Mouse (Mus musculus) limb, embryonic 14.5 days (tissue): ENCODE measurements around the gene Lmod2. TPM values are rescaled to one million over a fixed set of nuclear protein-coding genes. Genes with fewer than 3 reads are reported as not detected.
A peak's percentile ranks its signal among the peaks of the same experiment; 100 is the strongest.

Source experiments
- ATAC-seq: fragments of 200-750 bp; cut with Nextera tagmentation; 2 replicates; pipeline ENCODE4 v1.8.0; 2017; ENCODE audit warnings: low read depth, moderate number of reproducible peaks, moderate TSS enrichment; ENCODE audit not compliant: low FRiP score
- DNase-seq: peaks from one replicate; pipeline ENCODE4 v3.0.0-alpha.2; 2015; ENCODE audit warnings: low spot score
- H3K27ac ChIP-seq: fragments of 300-500 bp; sonication (generic); replicated peaks from 2 replicates; pipeline ENCODE4 v1.5.1; 2014; ENCODE audit warnings: low read depth, mild to moderate bottlenecking, low read length, moderate library complexity, mixed read lengths
- H3K27me3 ChIP-seq: fragments of 300-500 bp; sonication (generic); 2 replicates; pipeline ENCODE4 v1.6.1; 2014; ENCODE audit warnings: low read length, mixed read lengths; ENCODE audit not compliant: control insufficient read depth, insufficient read depth
- H3K36me3 ChIP-seq: fragments of 300-500 bp; sonication (generic); 2 replicates; pipeline ENCODE4 v1.6.1; 2014; ENCODE audit warnings: mild to moderate bottlenecking, low read length, moderate library complexity, mixed read lengths; ENCODE audit not compliant: control insufficient read depth, insufficient read depth
- H3K4me1 ChIP-seq: fragments of 300-500 bp; sonication (generic); 2 replicates; pipeline ENCODE4 v1.6.1; 2014; ENCODE audit warnings: antibody characterized with exemption, low read length, mixed read lengths; ENCODE audit not compliant: control insufficient read depth, insufficient read depth
- H3K4me2 ChIP-seq: fragments of 300-500 bp; sonication (generic); replicated peaks from 2 replicates; pipeline ENCODE4 v1.6.1; 2014; ENCODE audit warnings: low read depth, mild to moderate bottlenecking, low read length, moderate library complexity; ENCODE audit not compliant: severe bottlenecking
- H3K4me3 ChIP-seq: fragments of 300-500 bp; sonication (generic); replicated peaks from 2 replicates; pipeline ENCODE4 v1.5.1; 2014; ENCODE audit warnings: low read length
- H3K9ac ChIP-seq: fragments of 300-500 bp; sonication (generic); 2 replicates; pipeline ENCODE4 v1.6.1; 2014; ENCODE audit warnings: mild to moderate bottlenecking, low read depth, low read length, moderate library complexity; ENCODE audit not compliant: severe bottlenecking
- H3K9me3 ChIP-seq: fragments of 300-500 bp; sonication (generic); 2 replicates; pipeline ENCODE4 v1.6.1; 2016; ENCODE audit warnings: low read length; ENCODE audit not compliant: control insufficient read depth
- POLR2A ChIP-seq: fragments of 200-500 bp; IDR thresholded peaks from 2 replicates; pipeline ENCODE4 v1.8.0; 2012; ENCODE audit warnings: inconsistent platforms, mild to moderate bottlenecking, moderate library complexity, borderline replicate concordance; ENCODE audit not compliant: insufficient read depth, insufficient read length; ENCODE audit errors: extremely low read depth
- WGBS: fragments of 180-500 bp; shearing (Covaris S2); extraction: QIAGEN DNeasy Blood & Tissue Kit; methylation state at CpG from one replicate; pipeline ENCODE4 v1.1.7; 2014; 5-methylcytosine and 5-hydroxymethylcytosine counted together
- polyA plus RNA-seq, 2 experiments: library from polyadenylated mRNA; depleted of rRNA in 1 of 2; stranded (reverse) in 1 of 2; unstranded in 1 of 2; fragments of >200 nt; fragmentation: Nextera tagmentation in 1 of 2; extraction: Ambion mirVana in 1 of 2; gene quantifications; 2 replicates each; pipeline versions ENCODE4 v1.2.1 to v1.2.3; 2012 to 2014

Gene Lmod2
- polyA plus RNA-seq, 2 experiments: 3.1 to 4.1 TPM

GRCm38 (mm10) chr6:24572431-24572830 lies 25.1 kb upstream of the Lmod2 start:
- no peaks in the 10 kb centered on the region for H3K27me3 ChIP-seq
- no peak for TF ChIP-seq POLR2A
- no peaks in the 10 kb centered on the region for H3K36me3 ChIP-seq
- H3K9me3 ChIP-seq: no peaks in the 10 kb centered on the region
- H3K4me1 ChIP-seq: no peaks in the 10 kb centered on the region
- no peak overlapping the region for H3K4me3 ChIP-seq
- ATAC-seq (no peak), DNase-seq (no peak)
- no peak overlapping the region for H3K27ac ChIP-seq
- H3K4me2 ChIP-seq: no peak overlapping the region
- 85% methylated on average over 14 of the region's 14 CpGs for WGBS
- H3K9ac ChIP-seq: no peak overlapping the region

- H3K4me1 ChIP-seq: no peaks in the 10 kb centered on the region
Measured at GRCm38 (mm10) chr6:24573319-24573718, 24.2 kb upstream of the Lmod2 start.

GRCm38 (mm10) chr6:24583456-24583855 lies 14.1 kb upstream of the Lmod2 start:
- 79% methylated on average over 3 of the region's 3 CpGs for WGBS
- Histone ChIP-seq H3K36me3 (no peaks in the 10 kb centered on the region), H3K27me3 (no peaks in the 10 kb centered on the region), H3K4me1 (no peaks in the 10 kb centered on the region), H3K4me2 (no peak overlapping the region), H3K9me3 (no peaks in the 10 kb centered on the region), H3K4me3 (no peak overlapping the region), H3K27ac (no peak overlapping the region), H3K9ac (no peak overlapping the region)
- TF ChIP-seq POLR2A: no peak
- ATAC-seq (no peak), DNase-seq (no peak)

More at GRCm38 (mm10) chr6:24573319-24573718, 24.2 kb upstream of the Lmod2 start:
- ATAC-seq (no peak), DNase-seq (no peak)
- Histone ChIP-seq H3K36me3 (no peaks in the 10 kb centered on the region), H3K9ac (no peak overlapping the region), H3K27me3 (no peaks in the 10 kb centered on the region), H3K27ac (no peak overlapping the region), H3K4me3 (no peak overlapping the region), H3K9me3 (no peaks in the 10 kb centered on the region), H3K4me2 (no peak overlapping the region)
- no peak for TF ChIP-seq POLR2A

GRCm38 (mm10) chr6:24585431-24586310 lies 11.9 kb upstream of the Lmod2 start:
- no peak for DNase-seq
- ATAC-seq: no peak
- Histone ChIP-seq H3K4me1 (no peaks in the 10 kb centered on the region), H3K27ac (no peak overlapping the region), H3K4me3 (no peak overlapping the region), H3K9me3 (no peaks in the 10 kb centered on the region), H3K4me2 (no peak overlapping the region), H3K27me3 (no peaks in the 10 kb centered on the region), H3K9ac (no peak overlapping the region), H3K36me3 (no peaks in the 10 kb centered on the region)
- WGBS: 56% methylated on average over 9 of the region's 10 CpGs
- TF ChIP-seq POLR2A: no peak

- no peak overlapping the region for H3K9ac ChIP-seq
- H3K27ac ChIP-seq: no peak overlapping the region
- no peaks in the 10 kb centered on the region for H3K27me3 ChIP-seq
- peak; percentile 5 for DNase-seq
- TF ChIP-seq POLR2A: no peak
- 37% methylated on average over 3 of the region's 3 CpGs for WGBS
- H3K4me3 ChIP-seq: no peak overlapping the region
- H3K9me3 ChIP-seq: no peaks in the 10 kb centered on the region
- H3K4me2 ChIP-seq: no peak overlapping the region
- no peaks in the 10 kb centered on the region for H3K4me1 ChIP-seq
- ATAC-seq: no peak
- no peaks in the 10 kb centered on the region for H3K36me3 ChIP-seq
Measured at GRCm38 (mm10) chr6:24586885-24587284, 10.7 kb upstream of the Lmod2 start.

GRCm38 (mm10) chr6:24590282-24590681 lies 7.3 kb upstream of the Lmod2 start:
- H3K4me3 ChIP-seq: no peak overlapping the region
- 90% methylated on average over 5 of the region's 5 CpGs for WGBS

More at GRCm38 (mm10) chr6:24590282-24590681, 7.3 kb upstream of the Lmod2 start:
- Histone ChIP-seq H3K27ac (no peak overlapping the region), H3K9ac (no peak overlapping the region), H3K36me3 (no peaks in the 10 kb centered on the region), H3K27me3 (no peaks in the 10 kb centered on the region), H3K4me2 (no peak overlapping the region), H3K9me3 (no peaks in the 10 kb centered on the region), H3K4me1 (no peaks in the 10 kb centered on the region)
- no peak for TF ChIP-seq POLR2A
- DNase-seq (no peak), ATAC-seq (no peak)
